Mouse (Mus musculus) neural tube, embryonic 15.5 days (tissue): ENCODE results near the gene Man2a2. TPM values are rescaled to one million over a fixed set of nuclear protein-coding genes. Genes with fewer than 3 reads are reported as not detected.
"Not testable (repeated sequence)": the region's sequence is repeated elsewhere in the genome, so short reads cannot be mapped to it uniquely, and the experiment has no call there.

Experiments
- ATAC-seq: fragments of 200-750 bp; cut with Nextera tagmentation; 2 replicates; pipeline ENCODE4 v1.8.0; 2017; ENCODE audit warnings: mild to moderate bottlenecking, moderate TSS enrichment, moderate library complexity; ENCODE audit not compliant: low FRiP score
- H3K27ac ChIP-seq: fragments of 300-500 bp; sonication (generic); replicated peaks from 2 replicates; pipeline ENCODE4 v1.5.1; 2015; ENCODE audit warnings: mild to moderate bottlenecking, inconsistent platforms
- H3K27me3 ChIP-seq: fragments of 300-500 bp; sonication (generic); replicated peaks from 2 replicates; pipeline ENCODE4 v1.6.1; 2015; ENCODE audit warnings: inconsistent platforms
- H3K36me3 ChIP-seq: fragments of 300-500 bp; sonication (generic); 2 replicates; pipeline ENCODE4 v1.6.1; 2015; ENCODE audit warnings: inconsistent platforms
- H3K4me1 ChIP-seq: fragments of 300-500 bp; sonication (generic); 2 replicates; pipeline ENCODE4 v1.6.1; 2015; ENCODE audit warnings: inconsistent platforms
- H3K4me2 ChIP-seq: fragments of 300-500 bp; sonication (generic); 2 replicates; pipeline ENCODE4 v1.6.1; 2015; ENCODE audit warnings: inconsistent platforms, mild to moderate bottlenecking, moderate library complexity
- H3K4me3 ChIP-seq: fragments of 300-500 bp; sonication (generic); replicated peaks from 2 replicates; pipeline ENCODE4 v1.5.1; 2015; ENCODE audit warnings: mild to moderate bottlenecking, inconsistent platforms
- H3K9ac ChIP-seq: fragments of 300-500 bp; sonication (generic); replicated peaks from 2 replicates; pipeline ENCODE4 v1.6.1; 2015; ENCODE audit warnings: mild to moderate bottlenecking, inconsistent platforms
- H3K9me3 ChIP-seq: fragments of 300-500 bp; sonication (generic); replicated peaks from 2 replicates; pipeline ENCODE4 v1.6.1; 2016; ENCODE audit warnings: inconsistent platforms
- WGBS: fragments of 180-500 bp; shearing (Covaris S2); methylation state at CpG from one replicate; pipeline ENCODE4 v1.1.7; 2015; ENCODE audit warnings: mixed read lengths; 5-methylcytosine and 5-hydroxymethylcytosine counted together
- polyA plus RNA-seq: library from polyadenylated mRNA; unstranded; fragments of >200 nt; fragmentation: Nextera tagmentation; extraction: Ambion mirVana; gene quantifications from 2 replicates; pipeline ENCODE4 v1.2.1, GENCODE M21; 2015

Gene Man2a2
- polyA plus RNA-seq, 1 experiment from 2014 or later: 26.9 TPM

GRCm38 (mm10) chr7:80397986-80398385 is 26.8 kb upstream of the Man2a2 start:
- Histone ChIP-seq H3K9ac (no peak overlapping the region), H3K4me1 (peaks cover 35% of the 10 kb centered on the region), H3K27me3 (no peaks in the 10 kb centered on the region), H3K9me3 (no peaks in the 10 kb centered on the region), H3K4me2 (no peak overlapping the region), H3K4me3 (no peak overlapping the region), H3K27ac (no peak overlapping the region), H3K36me3 (peaks cover 42% of the 10 kb centered on the region)
- 95% methylated on average over 9 of the region's 9 CpGs for WGBS
- no peak for ATAC-seq

GRCm38 (mm10) chr7:80396427-80396826 is 25.3 kb upstream of the Man2a2 start:
- not testable (repeated sequence) for H3K9me3 ChIP-seq, H3K4me2 ChIP-seq, H3K27me3 ChIP-seq, ATAC-seq, H3K9ac ChIP-seq, H3K27ac ChIP-seq, H3K4me3 ChIP-seq
- peaks cover 31% of the 10 kb centered on the region for H3K4me1 ChIP-seq
- 83% methylated on average over 4 of the region's 4 CpGs for WGBS
- peaks cover 58% of the 10 kb centered on the region for H3K36me3 ChIP-seq

GRCm38 (mm10) chr7:80394600-80394999 is 23.4 kb upstream of the Man2a2 start:
- peaks cover 72% of the 10 kb centered on the region for H3K36me3 ChIP-seq
- no peak overlapping the region for H3K4me3 ChIP-seq
- H3K4me1 ChIP-seq: peaks cover 13% of the 10 kb centered on the region
- no peak overlapping the region for H3K27ac ChIP-seq
- no peak overlapping the region for H3K4me2 ChIP-seq
- WGBS: 98% methylated on average over 4 of the region's 4 CpGs
- no peak for ATAC-seq
- H3K9me3 ChIP-seq: no peaks in the 10 kb centered on the region
- H3K27me3 ChIP-seq: no peaks in the 10 kb centered on the region
- H3K9ac ChIP-seq: no peak overlapping the region

DNA sequence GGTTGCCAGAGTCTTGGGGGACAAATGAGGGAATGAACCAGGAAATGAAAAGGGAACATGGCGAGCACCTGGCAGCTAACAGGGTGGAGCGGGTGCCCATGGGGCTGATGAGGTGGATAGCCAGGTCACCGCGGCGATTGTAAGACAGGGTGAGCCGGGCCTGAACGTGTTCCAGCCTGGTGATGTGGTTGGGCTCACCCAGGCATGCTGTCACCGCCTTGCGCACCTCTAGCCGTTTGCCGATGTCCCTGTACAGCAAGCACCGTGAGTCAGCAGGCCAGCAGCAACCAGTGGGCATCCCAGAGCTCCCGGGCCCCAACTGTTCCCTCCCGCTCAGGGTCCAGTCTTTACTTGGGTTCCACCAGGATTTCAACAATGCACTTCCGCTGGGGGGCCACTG is 20.9 kb upstream of the Man2a2 start:
- Histone ChIP-seq H3K9me3 (no peaks in the 10 kb centered on the region), H3K4me3 (no peak overlapping the region), H3K4me2 (no peak overlapping the region), H3K27ac (no peak overlapping the region), H3K27me3 (no peaks in the 10 kb centered on the region; the same call in 1 of the 2 replicates), H3K36me3 (peaks cover 62% of the 10 kb centered on the region), H3K9ac (no peak overlapping the region), H3K4me1 (peaks cover 7% of the 10 kb centered on the region)
- WGBS: 95% methylated on average over 15 of the region's 15 CpGs
- no peak for ATAC-seq

DNA sequence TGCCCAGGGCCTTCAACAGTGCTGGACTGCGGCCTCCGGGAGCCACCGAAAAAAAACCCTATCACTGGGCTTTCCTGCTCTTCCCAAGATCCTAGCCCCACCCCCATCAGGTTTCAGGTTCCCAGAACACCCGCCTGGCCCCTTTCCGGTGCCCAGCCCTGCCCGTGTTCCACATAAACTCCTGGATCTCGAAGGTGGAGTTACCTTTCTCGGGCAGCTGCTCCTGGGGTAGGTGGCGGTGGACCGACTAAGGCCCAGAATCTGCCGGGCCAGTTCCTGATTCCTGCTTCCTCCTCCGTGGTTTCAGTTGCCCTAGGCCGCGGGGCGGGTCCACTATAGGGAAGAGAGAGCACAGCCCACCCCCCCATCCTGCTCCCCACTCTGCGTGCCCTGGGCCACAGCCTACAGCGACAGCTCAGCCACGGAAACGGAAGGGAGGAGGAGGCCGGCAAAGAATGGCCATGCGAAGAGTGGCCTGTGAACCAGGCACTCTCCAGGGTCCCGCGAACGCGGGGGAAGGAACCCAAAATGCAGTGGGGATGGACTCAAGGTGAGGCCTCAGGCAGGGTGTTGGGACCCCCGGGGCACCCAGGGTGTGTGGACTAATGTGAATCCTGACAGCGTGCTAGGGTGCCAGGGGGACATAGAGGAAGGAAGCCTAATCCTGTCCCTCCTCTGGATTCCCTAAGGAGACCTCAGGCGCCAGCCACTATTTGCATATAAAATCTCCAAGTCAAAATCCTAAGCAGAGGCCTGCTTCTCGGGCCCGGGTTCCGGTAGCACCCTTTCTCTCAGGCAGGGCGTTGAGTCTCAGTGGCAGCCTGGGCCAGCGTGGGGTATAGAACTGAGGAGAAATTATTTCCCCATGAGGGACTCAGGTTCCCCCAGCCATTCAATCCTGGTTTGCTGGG is 16.7 kb upstream of the Man2a2 start, which contains the start of gene Fes:
Gene Fes (minus strand): TSS at position 314 of the 911 bp plus-strand sequence.
- peak within 1 kb of the TSS; percentile 24 for H3K4me3 ChIP-seq
- 0 out of 2 replicates have a peak within 1 kb of the TSS, but pooled peaks have one; percentile 4 for H3K9ac ChIP-seq
- no peak for ATAC-seq
- peak within 1 kb of the TSS; percentile 41 for H3K4me2 ChIP-seq
- WGBS: 17% methylated on average over 33 of the region's 33 CpGs
- peaks cover 29% of the 10 kb centered on the region for H3K36me3 ChIP-seq
- no peaks in the 10 kb centered on the region for H3K9me3 ChIP-seq
- H3K4me1 ChIP-seq: peaks cover 7% of the 10 kb centered on the region
- peaks cover 5% of the 10 kb centered on the region; the same call in 1 of the 2 replicates for H3K27me3 ChIP-seq
- no peak within 1 kb of the TSS for H3K27ac ChIP-seq

DNA sequence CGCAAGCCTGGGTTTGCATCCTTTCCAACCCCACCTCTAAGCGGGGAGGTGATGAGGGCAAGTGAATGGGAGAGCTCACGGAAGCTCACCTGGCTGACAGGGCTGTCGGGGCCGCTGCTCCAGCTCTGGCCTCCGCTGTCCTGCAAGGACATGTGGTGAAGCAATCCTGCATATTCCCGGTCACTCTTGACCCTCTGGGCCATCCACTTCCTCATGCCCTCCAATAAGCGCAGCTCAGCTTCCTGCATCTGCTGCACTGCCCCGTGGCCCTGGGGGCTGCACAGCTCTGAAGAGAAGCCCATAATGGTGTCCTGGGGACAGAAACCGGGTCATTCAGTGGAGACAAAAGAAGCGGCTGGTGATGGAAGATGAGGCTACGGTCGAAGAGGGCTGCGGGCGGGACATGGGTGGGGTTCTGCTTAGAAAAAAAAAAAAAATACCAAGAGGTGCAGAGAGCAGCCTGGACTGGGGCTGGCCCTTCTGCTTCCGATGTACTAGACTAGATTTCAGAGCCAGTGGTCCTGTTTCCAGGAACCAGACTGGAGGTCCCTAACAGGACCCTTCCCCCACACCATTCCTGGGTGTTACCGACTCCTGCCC is 16.0 kb upstream of the Man2a2 start:
- 30% methylated on average over 17 of the region's 17 CpGs for WGBS
- Histone ChIP-seq H3K9ac (0 out of 2 replicates have a peak overlapping the region, but pooled peaks have one; percentile 4), H3K4me1 (peaks cover 7% of the 10 kb centered on the region), H3K27me3 (peaks cover 5% of the 10 kb centered on the region; the same call in 1 of the 2 replicates), H3K4me2 (peak overlapping the region; percentile 41), H3K36me3 (peaks cover 22% of the 10 kb centered on the region), H3K4me3 (peak overlapping the region; percentile 24), H3K27ac (no peak overlapping the region), H3K9me3 (no peaks in the 10 kb centered on the region)
- ATAC-seq: 0 out of 2 replicates have a peak, but pooled peaks have one; percentile 10

- WGBS: 36% methylated on average over 18 of the region's 18 CpGs
- Histone ChIP-seq H3K9ac (0 out of 2 replicates have a peak overlapping the region, but pooled peaks have one; percentile 4), H3K27ac (no peak overlapping the region), H3K27me3 (peaks cover 5% of the 10 kb centered on the region; the same call in 1 of the 2 replicates), H3K36me3 (peaks cover 14% of the 10 kb centered on the region), H3K9me3 (no peaks in the 10 kb centered on the region), H3K4me1 (peaks cover 7% of the 10 kb centered on the region), H3K4me2 (peak overlapping the region; percentile 41), H3K4me3 (no peak overlapping the region)
- peak; percentile 72; the same call in 1 of the 2 replicates for ATAC-seq
These were observed 15.2 kb upstream of the Man2a2 start for GRCm38 (mm10) chr7:80386235-80386930.

- H3K9ac ChIP-seq: no peak overlapping the region
- H3K4me3 ChIP-seq: no peak overlapping the region
- H3K36me3 ChIP-seq: no peaks in the 10 kb centered on the region
- ATAC-seq: no peak
- H3K9me3 ChIP-seq: no peaks in the 10 kb centered on the region
- no peak overlapping the region for H3K4me2 ChIP-seq
- peaks cover 5% of the 10 kb centered on the region; the same call in 1 of the 2 replicates for H3K27me3 ChIP-seq
- H3K27ac ChIP-seq: no peak overlapping the region
- H3K4me1 ChIP-seq: peaks cover 5% of the 10 kb centered on the region
- 77% methylated on average over 11 of the region's 11 CpGs for WGBS
These were observed 11.7 kb upstream of the Man2a2 start for GRCm38 (mm10) chr7:80382919-80383318.

- Histone ChIP-seq H3K9me3 (no peaks in the 10 kb centered on the region), H3K4me2 (no peak overlapping the region), H3K27me3 (no peaks in the 10 kb centered on the region), H3K4me3 (no peak overlapping the region), H3K9ac (no peak overlapping the region), H3K4me1 (peaks cover 5% of the 10 kb centered on the region; the same call in 1 of the 2 replicates), H3K27ac (no peak overlapping the region), H3K36me3 (no peaks in the 10 kb centered on the region)
- 62% methylated on average over 13 of the region's 13 CpGs for WGBS
- no peak for ATAC-seq
These were observed 8.4 kb upstream of the Man2a2 start for GRCm38 (mm10) chr7:80379531-80379930.

GRCm38 (mm10) chr7:80377471-80377870 is 6.3 kb upstream of the Man2a2 start:
- peaks cover 5% of the 10 kb centered on the region; the same call in 1 of the 2 replicates for H3K4me1 ChIP-seq
- WGBS: 37% methylated on average over 6 of the region's 6 CpGs
- no peak overlapping the region for H3K9ac ChIP-seq
- no peak overlapping the region for H3K4me2 ChIP-seq
- H3K27me3 ChIP-seq: no peaks in the 10 kb centered on the region
- H3K4me3 ChIP-seq: no peak overlapping the region
- H3K27ac ChIP-seq: no peak overlapping the region
- H3K9me3 ChIP-seq: no peaks in the 10 kb centered on the region
- ATAC-seq: no peak
- H3K36me3 ChIP-seq: no peaks in the 10 kb centered on the region

DNA sequence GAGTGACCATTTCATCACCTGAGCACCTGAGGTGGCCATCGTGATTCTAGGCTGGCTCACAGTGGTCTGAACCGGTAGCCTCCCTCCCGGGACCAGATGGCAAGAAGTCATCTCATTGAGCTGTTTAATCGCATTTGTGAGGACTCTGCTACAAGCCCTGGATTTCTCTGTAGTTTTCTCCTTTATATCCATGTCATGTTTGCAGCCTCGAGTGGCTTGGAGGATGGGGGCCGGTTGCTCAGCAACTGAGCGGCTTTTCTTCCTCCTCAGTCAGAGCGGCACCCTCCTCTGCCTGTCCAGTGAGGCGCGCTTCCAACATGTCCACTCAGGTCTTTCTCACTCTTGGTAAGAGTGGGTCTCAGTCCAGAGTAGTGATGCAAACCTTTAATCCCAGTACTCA is 5.0 kb upstream of the Man2a2 start:
- Histone ChIP-seq H3K9ac (no peak overlapping the region), H3K27ac (no peak overlapping the region), H3K27me3 (no peaks in the 10 kb centered on the region), H3K4me2 (no peak overlapping the region), H3K4me1 (peaks cover 9% of the 10 kb centered on the region), H3K4me3 (no peak overlapping the region), H3K9me3 (no peaks in the 10 kb centered on the region), H3K36me3 (no peaks in the 10 kb centered on the region)
- WGBS: 55% methylated on average over 10 of the region's 10 CpGs
- no peak for ATAC-seq
